Mouse (Mus musculus): ENCODE results near the gene Tprn.
A peak's percentile ranks its signal among the peaks of the same experiment; 100 is the strongest.

The Tprn gene

DNA sequence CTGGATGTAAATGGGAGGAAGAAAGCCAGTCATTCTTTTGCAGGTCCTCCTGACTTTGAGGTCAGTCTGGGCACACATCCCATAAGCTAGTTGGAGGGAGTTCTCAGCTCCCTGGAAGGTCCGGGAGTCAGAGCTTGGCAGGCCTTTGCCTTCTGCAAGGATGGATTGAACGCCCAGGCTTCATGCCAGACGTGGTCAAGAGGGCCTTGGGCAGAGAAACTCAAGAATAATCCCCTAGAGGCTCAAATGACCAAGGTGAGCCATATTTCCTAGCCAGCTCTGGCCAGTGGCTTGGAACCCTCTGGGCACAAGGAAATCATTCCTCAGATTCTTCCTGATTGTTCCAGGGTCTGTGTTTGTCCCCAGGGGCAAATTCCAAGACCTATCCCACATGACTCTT, 2.4 kb downstream of the Tprn start:
- no peak for DNase-seq (ENCODE audit: low read depth, low spot score)

DNA sequence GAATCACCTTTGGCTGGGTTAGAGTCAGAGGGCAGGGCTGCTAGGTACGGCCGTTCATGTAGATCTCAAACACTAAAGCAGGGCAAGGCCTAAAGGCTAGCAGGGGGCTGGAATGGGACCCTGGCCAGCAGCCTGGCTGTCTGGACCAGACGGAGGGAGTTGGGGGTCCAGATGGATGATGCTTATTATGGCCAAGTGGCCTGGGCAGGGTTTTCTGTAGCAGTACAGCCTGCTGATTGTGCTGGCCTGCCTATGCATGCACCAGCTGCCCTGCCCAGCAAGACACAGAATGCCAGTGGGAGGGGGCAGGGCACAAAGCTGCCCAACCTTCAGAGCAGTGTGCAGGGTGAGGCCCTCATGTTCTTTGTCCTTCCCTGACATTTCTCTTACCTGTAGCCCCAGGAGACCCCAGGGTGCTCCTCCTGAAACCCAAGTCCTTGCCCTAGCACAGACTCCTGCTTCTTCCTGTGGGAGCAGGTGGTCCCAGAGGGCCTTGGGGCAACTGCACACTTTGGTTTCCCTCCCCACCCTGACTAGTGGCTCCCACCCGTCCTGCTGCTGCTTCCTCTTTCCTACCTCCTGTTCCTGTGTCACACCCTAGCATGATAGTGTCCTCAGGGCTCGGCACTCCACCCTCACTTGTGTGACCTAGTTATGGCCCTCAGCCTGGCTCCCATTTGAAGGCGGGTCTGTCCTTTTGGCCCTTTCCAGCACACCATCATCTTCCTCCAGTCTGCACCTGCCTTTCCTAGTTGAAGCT, 3.7 kb downstream of the Tprn start:
- peak; percentile 61 for DNase-seq (ENCODE audit: low read depth, low spot score)

DNA sequence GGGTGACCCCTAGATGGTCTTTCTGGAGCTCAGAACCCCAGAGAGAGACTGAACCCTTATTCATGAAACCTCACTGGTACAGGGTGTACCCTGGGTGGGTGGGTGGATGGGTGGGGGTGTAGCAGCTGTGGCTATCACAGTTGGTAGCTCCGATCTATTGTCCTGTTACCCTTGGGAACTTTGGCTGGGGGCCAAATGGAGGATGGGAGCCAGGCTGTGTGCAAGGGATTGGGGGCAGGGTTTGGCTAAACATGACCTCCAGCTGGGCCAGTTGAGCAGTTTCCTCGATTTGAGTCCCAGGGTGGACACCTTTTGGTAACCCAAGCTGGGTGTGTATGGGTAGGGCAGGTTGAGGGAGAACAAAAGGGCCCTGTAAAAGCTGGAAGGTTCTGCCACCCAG, 4.3 kb downstream of the Tprn start:
- peak; percentile 71 for DNase-seq (ENCODE audit: low read depth, low spot score)

DNA sequence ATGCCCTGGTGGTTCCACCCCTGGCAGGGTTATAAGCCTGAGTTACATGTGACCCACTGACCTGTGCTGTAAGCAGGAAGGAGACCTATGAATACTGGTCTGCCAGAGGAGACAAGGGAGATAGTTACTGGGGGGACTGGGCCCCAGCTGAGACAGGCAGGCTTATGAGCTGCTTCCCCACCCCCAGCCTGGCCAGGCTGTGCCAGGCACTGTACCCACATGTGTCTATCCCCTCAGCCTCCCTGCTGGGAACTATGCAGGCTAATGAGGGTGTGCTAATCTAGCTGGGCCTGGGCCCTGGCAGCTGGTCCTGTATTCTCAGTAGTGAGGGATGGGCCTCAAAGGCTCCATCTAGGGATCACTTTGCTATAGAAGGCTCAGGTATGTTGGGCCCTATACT, 4.8 kb downstream of the Tprn start:
- DNase-seq (ENCODE audit: low read depth, low spot score) = no peak

DNA sequence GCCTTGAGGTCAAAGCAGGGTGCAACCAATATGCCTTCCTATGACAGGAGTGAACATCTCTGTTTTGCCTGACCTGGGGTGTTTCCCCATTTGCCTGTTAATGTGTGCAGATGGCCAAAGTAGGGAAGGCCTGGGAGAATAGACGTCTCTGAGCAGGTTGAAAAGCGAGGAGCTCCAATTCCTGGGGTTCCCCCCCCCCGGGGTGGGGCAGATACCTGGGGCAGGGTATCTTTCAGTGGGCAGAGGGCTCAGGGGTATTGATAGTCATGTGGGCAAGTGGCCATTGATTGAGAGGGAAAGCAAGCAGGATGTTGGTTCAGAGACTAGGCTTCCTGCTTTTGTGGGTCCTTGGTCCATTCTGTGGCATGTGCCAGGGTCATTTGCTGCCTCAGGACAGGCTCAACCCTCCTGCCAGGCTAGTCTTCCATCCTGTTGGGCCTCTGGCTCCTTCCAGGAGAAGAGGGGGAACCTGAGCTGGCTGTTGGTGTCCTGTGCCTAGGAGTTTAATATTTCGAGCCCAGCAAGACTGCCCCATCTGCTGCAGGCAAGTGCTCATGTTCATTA, 5.4 kb downstream of the Tprn start:
- no peak for DNase-seq (ENCODE audit: low read depth, low spot score)

DNA sequence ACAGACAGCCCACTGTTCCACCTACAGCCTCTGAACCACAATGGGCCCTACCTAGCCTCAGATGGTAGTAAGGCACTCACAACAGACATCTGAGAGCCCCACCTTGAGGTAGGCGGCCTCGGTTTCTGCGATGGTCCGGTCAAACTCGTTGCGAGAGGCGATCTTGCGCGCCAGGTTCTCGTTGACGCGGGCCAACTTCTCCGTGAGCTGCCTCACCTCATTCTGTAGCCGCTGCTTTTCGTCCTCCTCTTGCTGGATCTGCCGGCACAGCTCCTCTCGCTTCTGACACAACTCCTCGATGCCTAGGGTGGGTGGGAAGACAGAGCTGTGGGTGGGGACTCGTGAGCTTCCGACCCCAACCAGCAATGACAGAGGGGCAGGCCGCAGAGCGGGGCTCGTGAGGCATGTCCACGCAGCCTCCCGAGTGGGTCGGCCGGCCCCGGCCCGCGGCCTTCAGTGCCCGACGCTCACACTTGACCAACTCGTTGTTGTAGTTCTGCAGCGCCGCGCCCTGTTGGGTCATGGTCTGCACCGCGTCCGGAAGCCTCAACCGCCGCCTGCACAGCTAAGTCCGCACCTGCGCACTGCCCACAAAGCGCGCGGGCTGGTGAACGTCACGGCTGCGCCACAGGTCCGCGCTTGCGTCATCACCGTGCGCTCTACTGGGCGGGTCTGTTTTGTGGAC, 9.6 kb downstream of the Tprn start, which contains the start of the genes Ssna1 and Anapc2:
TSS of gene Ssna1 (minus strand) at position 612 of the 685 bp plus-strand sequence.
TSS of gene Anapc2 (plus strand) at position 652 of the 685 bp plus-strand sequence.
- DNase-seq (ENCODE audit: low read depth, low spot score) = peak; percentile 99

DNA sequence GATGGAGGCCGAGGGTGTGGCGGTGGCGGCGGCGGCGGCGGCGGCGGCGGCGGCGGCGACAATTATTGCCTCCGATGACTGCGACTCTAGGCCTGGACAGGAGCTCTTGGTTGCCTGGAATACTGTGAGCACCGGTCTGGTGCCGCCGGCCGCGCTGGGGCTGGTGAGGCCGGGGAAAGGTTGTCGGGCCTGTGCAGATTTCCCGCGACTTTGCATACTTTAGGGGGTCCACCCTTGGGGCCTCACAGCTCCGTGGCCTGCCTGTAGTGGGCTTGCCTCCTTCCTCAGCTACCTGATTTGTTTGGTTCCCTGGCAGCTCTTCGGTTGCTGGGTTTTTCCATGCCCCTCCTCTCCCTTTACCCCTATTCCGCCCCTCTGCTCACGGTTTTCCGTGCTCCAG, 10.1 kb downstream of the Tprn start:
- no peak for DNase-seq (ENCODE audit: low read depth, low spot score)

DNA sequence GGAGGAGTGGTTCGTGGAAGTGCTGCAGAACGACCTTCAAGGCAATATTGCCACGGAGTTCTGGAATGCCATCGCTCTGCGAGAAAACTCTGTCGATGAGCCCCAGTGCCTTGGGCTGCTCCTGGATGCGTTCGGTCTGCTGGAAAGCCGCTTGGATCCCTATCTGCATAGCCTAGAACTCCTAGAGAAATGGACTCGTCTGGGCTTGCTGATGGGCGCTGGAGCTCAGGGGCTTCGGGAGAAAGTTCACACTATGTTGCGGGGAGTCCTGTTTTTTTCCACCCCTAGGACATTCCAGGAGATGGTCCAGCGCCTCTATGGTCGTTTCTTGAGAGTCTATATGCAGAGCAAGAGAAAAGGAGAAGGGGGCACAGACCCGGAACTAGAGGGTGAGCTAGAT, 10.6 kb downstream of the Tprn start:
- DNase-seq (ENCODE audit: low read depth, low spot score) = no peak

DNA sequence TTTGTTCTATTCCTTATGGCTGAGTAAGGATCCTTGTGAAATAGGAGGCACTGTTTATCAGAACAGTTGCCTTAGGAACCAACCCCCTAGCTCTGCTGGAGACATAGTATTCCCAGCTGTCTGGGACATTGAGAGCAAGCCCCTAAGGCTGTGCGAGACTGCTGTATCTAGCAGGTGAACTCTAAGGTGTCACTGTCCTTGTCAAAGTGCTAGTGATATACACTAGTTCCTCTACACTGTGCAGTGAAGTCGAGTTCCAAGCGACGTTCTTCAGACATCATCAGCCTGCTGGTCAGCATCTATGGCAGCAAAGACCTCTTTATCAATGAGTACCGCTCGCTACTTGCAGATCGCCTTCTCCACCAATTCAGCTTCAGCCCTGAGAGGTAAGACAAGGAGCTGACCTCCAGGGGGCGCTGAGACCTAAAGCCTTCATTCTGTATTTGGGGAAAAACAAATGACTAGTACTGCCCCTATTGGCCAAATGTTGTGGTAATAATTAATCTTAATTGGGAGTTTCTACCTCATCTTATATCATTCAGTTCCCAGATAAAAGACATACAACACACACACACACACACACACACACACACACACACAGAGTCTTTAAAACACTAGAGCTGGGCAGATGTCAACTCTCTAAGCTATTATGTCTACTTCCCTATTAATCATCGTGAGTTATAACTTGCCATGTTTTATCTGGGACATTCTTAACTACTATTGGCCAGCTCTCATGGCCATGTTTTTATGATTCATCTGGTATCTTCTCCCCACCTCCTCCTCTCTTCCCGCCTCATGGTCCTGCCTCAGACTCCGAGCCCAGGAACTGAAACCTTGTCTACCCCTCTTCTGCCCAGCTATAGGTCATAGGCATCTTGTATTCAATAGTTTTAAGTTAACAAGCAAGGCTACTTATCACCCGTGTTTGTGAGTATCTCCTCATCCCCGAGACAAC, 16.8 kb downstream of the Tprn start:
- peak; percentile 94 for DNase-seq (ENCODE audit: low read depth, low spot score)

DNA sequence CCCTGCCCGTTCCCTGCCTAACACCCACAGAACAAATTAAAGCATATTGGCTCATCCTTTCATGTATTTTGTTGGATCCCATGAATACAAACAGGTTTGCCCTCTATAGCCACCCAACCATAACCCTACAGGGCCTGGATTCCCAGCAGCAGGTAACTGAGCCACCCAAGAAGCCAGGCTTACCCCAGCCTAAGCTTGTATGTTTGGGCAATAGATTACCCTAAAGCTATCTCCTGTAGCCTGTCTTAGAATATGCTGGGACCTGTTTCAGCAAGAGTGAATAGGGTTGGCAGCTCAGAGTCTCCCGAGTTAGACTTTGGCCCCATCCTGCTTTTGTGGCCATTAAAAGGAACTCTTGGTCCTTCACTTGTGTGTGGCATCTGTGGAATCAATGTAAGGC, 23.1 kb downstream of the Tprn start:
- no peak for DNase-seq (ENCODE audit: low read depth, low spot score)

DNA sequence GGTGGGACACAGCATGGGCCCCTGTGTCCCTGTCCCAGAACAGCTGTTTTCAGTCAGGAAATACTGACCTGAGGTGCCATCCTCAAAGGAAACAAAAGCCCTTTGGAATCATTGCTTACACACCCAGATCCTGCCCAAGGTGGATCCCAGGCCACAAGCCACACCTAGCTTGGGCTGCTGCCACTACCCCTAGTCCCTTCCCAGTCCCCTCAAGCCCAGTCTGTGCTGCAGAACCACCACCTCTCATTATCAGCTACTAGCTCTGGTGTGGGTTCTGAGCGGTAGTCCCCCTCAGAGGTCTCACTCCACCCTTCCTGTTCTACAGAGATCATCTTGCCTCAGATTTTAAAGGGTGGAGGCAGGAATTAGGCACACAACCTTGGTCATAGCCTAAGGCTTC, 23.9 kb downstream of the Tprn start:
- no peak for DNase-seq (ENCODE audit: low read depth, low spot score)

DNA sequence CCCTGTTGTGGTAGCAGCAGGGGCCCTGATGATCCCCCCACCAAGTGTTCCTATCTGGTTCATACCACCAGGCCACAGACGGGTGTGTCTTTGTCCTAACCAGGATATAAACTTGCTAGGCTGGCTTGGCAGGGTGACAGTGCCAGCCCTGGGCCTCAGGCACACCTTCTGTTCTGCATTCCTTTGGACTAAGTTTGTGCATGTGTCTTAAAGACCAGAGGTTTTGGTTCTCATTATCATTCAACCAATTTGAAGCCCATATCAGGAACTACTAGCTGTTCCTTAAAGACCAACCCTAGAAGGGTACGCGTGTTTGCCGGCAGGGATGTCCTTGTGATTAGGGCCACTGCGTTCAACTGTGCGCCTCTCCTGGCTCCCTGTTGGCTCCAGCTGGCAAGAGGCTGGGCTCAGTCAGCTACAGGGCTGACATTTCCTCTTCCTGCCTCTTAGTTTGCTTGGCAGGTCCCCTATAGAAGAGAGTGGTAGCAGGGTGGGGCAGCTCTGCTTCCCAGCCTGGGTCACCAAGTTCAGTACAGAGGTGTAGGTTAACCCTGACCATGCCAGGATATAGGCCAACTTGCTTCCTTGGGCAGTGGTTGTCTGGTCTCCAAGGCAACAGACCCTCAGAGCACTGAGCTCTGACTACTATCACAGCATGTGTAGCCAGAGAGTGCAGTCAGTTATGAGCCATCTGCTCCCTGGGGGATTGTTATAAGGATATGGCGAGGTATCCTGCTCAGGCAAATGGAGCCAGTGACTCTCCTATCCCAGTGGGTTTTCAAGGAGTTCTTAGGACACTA, 24.6 kb downstream of the Tprn start:
- no peak for DNase-seq (ENCODE audit: low read depth, low spot score)

DNA sequence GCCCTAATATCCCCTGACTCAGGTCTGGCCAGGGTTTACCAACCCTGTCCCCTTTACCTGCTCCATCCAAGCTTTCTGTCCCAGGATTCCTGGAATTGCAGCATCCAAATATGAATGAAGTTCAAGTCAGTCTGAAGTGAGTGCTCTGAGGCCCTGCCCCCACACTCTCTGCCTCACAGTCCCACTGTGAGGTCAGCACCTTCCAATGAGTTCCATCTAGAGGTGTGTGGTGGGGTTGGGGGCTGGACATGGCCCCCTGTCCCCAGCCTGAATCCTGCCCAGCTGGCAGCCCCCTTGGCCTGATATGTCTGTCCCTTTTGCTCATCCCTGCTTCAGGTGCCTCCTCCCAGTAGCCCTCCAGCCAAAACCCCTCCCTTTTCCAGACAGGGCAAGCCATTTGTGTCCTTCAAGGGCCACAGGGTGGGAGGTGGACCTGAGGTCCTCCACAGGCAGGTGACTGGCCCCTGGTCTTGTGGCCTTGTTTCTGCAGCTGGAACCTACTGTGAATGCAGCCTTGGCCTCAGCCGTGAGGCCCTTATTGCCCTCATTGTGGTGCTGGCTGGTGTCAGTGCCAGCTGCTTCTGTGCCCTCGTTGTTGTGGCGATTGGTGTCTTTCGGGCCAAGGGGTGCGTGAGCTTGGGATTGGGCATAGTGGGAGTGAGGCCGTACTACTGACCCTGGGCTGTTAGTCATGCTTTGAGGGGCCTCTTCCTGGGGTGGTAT, 25.7 kb downstream of the Tprn start, which contains the start of gene Tmem210:
TSS of gene Tmem210 (plus strand) at position 219 of the 723 bp plus-strand sequence.
- no peak for DNase-seq (ENCODE audit: low read depth, low spot score)

DNA sequence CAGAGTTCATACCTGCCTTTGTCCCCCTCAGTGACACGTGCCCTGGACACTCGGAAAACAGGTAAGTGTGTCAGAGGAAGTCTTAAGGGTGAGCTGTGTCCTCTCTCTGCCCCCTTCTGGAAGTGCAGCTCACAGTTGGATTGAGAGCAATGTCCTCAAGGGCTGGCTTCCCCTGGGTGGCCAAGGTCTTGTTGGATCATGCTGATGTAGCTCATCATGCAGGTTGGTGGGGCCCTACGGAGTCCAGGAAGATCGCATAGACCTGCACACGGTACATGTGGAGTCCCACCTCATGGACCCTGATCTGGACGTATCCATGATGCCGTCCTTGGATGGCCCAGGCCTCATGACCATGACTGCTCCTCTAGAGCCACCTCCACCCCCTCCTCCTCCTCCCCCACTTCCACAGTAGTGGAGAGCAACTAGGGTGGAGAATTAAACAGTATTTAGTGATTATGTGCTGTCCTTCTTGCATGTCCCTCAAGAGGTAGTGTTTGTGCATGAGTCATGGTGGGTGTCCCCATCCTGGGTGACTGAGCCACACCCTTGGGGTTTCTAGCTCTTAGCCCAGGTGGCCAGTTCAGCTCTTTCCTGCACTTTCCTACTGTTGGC, 26.4 kb downstream of the Tprn start:
- DNase-seq (ENCODE audit: low read depth, low spot score) = no peak

DNA sequence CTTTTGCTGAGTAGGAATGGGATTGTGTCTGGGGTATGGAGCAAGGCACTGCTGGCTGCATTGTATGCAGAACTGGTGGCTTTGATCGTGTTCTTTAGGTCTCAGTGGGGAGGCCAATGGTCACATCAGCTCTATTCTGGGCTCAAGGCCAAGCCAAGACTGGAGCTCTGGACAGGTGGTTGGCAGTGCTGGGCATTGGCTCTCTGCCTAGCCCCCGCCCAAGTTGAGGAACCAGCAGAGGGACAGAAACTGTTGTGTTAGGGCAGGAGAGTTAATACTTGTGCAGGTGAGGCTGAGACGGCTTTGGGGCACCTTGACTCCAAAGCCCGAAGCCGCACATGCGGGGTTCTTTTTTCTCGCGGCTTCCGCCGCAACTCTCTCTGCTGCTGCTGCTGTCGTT, 27.2 kb downstream of the Tprn start, which contains the start of gene Lrrc26:
TSS of gene Lrrc26 (plus strand) at position 265 of the 400 bp plus-strand sequence.
- DNase-seq (ENCODE audit: low read depth, low spot score) = no peak

DNA sequence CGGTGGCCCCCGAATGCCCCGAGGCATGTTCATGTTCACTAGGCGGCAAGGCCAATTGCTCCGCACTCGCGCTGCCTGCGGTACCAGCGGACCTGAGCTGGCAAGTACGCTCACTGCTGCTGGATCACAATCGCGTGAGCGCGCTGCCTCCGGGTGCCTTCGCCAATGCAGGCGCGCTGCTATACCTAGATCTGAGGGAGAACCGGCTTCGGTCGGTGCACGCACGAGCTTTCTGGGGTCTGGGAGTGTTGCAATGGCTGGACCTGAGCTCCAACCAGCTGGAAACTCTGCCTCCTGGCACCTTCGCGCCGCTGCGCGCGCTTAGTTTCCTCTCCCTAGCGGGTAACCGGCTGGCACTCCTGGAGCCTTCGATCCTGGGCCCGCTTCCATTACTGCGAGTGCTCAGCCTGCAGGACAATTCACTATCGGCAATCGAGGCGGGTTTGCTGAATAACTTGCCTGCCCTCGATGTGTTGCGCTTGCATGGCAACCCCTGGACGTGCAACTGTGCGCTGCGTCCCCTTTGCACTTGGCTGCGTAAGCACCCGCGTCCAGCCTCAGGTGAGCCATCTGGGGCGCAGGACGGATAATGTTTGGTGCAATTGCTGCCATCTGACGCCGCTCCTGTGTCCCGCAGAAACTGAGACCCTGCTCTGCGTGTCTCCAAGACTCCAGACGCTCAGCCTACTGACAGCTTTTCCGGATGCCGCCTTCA, 27.8 kb downstream of the Tprn start:
- DNase-seq (ENCODE audit: low read depth, low spot score) = peak; percentile 70

DNA sequence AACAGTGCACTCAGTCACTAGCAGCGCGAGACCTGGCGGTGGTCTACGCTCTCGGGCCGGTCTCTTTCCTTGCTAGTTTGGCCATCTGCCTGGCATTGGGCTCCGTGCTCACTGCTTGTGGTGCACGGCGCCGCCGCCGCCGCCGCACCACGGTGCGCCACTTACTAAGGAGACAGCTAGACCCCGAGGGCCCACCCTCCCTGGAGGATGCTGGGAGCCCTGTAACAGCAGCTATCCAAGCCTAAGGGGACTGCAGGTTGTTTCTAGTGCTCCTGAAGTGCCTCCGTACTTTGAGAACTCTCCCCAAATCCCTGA, 28.4 kb downstream of the Tprn start:
- DNase-seq (ENCODE audit: low read depth, low spot score) = peak; percentile 69

DNA sequence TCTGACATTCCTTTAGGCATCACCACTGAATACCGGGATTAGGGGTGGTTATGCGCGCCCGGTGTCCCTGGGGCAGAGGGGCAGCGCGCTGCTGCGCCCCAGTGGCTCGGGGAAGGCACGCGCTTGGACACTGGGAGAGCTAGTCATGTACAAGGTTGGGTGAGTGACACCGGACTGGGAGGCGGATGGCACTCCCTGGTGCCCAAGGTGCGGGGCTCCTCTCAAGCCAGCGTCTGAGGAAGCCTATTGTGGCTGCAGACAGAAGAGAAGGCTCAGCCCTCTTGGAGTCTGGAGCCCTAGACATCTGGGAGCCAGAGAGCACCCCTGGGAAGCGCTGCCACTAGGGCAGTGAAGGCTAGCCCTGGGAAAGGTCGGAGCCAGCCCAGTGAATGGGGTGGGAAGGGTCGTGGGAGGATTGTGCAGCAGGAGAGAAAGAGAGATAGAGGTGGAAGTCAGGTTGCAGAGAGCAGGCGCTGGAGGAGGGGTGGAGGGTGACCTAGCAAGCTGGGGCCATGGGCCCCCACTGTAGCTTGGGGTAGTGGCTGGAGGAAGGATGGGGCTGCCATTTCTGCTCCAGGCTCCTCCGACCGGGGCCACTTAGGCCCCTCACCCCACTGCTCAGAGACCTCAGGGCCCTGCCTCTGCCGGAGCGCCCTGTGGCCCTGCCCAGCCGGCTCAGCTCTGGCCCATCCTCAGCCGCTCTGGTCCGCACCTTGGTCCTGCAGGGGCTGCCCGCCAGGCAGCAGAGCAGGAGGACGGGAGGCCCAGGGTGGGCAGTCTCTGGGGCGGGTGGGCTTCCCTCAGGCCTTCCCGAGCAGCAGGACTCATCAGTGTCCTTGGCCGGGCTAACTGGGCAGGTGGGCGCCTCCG, 29.0 kb downstream of the Tprn start:
- no peak for DNase-seq (ENCODE audit: low read depth, low spot score)

All from ZHBTc4 (cell line).